Mouse (Mus musculus) myocyte (in vitro differentiated cells): ENCODE data around the gene LTO1. TPM values are rescaled to one million over a fixed set of nuclear protein-coding genes. Genes with fewer than 3 reads are reported as not detected.

Experiments used
- H3K27me3 ChIP-seq: one replicate; pipeline ENCODE4 v1.6.1; 2011; ENCODE audit not compliant: control insufficient read depth, insufficient read depth, insufficient read length
- H3K36me3 ChIP-seq: one replicate; pipeline ENCODE4 v1.6.1; 2011; ENCODE audit not compliant: control insufficient read depth, insufficient read depth
- H3K4me2 ChIP-seq: one replicate; pipeline ENCODE4 v1.6.1; 2011; ENCODE audit warnings: low read depth, control low read depth
- H3K4me3 ChIP-seq: one replicate; pipeline ENCODE4 v1.5.1; 2011; ENCODE audit warnings: mild to moderate bottlenecking, control low read depth, moderate library complexity
- H3K79me2 ChIP-seq: one replicate; pipeline ENCODE4 v1.6.1; 2011; ENCODE audit not compliant: control insufficient read depth, insufficient read depth
- H3ac ChIP-seq: one replicate; pipeline ENCODE4 v1.6.1; 2011; ENCODE audit not compliant: control insufficient read depth, insufficient read length
- CEBPB ChIP-seq: IDR thresholded peaks from 2 replicates; pipeline ENCODE4 v1.6.1; 2011; ENCODE audit warnings: mild to moderate bottlenecking, moderate library complexity; ENCODE audit not compliant: poor library complexity, insufficient read depth, severe bottlenecking
- E2F4 ChIP-seq: IDR thresholded peaks from one replicate; pipeline ENCODE4 v1.6.1; 2011; ENCODE audit warnings: mild to moderate bottlenecking, control low read depth, moderate library complexity; ENCODE audit not compliant: insufficient read depth
- MAX ChIP-seq: IDR thresholded peaks from one replicate; pipeline ENCODE4 v1.6.1; 2011; ENCODE audit warnings: low read depth, mild to moderate bottlenecking, control low read depth
- MYOD1 ChIP-seq, 3 experiments: IDR thresholded peaks; one replicate each; pipeline ENCODE4 v1.6.1; 2011; ENCODE audit warnings: control low read depth in 2 of 3, low read depth in 2 of 3, mild to moderate bottlenecking in 2 of 3, moderate library complexity in 1 of 3; ENCODE audit not compliant: insufficient read length in 2 of 3, control insufficient read depth in 1 of 3
- MYOG ChIP-seq, 3 experiments: IDR thresholded peaks; one replicate each; pipeline ENCODE4 v1.6.1; 2011; ENCODE audit warnings: control low read depth in 2 of 3, low read depth in 2 of 3, mild to moderate bottlenecking in 2 of 3; ENCODE audit not compliant: insufficient read length in 2 of 3, control insufficient read depth in 1 of 3, insufficient read depth in 1 of 3
- POLR2A ChIP-seq: IDR thresholded peaks from one replicate; pipeline ENCODE4 v1.6.1; 2011; ENCODE audit warnings: low read depth, mild to moderate bottlenecking, control low read depth, moderate library complexity; ENCODE audit not compliant: insufficient read length
- POLR2AphosphoS2 ChIP-seq: IDR thresholded peaks from one replicate; pipeline ENCODE4 v1.6.1; 2011; ENCODE audit warnings: low read depth, control low read depth; ENCODE audit not compliant: insufficient read length
- REST ChIP-seq: IDR thresholded peaks from one replicate; pipeline ENCODE4 v1.6.1; 2011; ENCODE audit warnings: mild to moderate bottlenecking, control low read depth, moderate library complexity; ENCODE audit not compliant: insufficient read depth, insufficient read length
- SRF ChIP-seq: IDR thresholded peaks from one replicate; pipeline ENCODE4 v1.6.1; 2011; ENCODE audit warnings: low read depth; ENCODE audit not compliant: control insufficient read depth, insufficient read length
- TCF12 ChIP-seq: IDR thresholded peaks from one replicate; pipeline ENCODE4 v1.6.1; 2011; ENCODE audit warnings: mild to moderate bottlenecking, control low read depth; ENCODE audit not compliant: poor library complexity, insufficient read depth, severe bottlenecking
- TCF3 ChIP-seq: IDR thresholded peaks from one replicate; pipeline ENCODE4 v1.6.1; 2011; ENCODE audit warnings: low read depth, control low read depth; ENCODE audit not compliant: insufficient read length
- USF1 ChIP-seq: IDR thresholded peaks from one replicate; pipeline ENCODE4 v1.6.1; 2011; ENCODE audit warnings: low read depth, mild to moderate bottlenecking, control low read depth, moderate library complexity
- polyA plus RNA-seq: library from polyadenylated mRNA; unstranded; fragments of >200 nt; fragmentation: generic; extraction: Trizol; gene quantifications from one replicate; pipeline ENCODE4 v1.2.1, GENCODE M21; 2012; ENCODE audit warnings: missing spikeins

LTO1 gene
- polyA plus RNA-seq, 1 experiment = 15.4 TPM

- TF ChIP-seq MAX (no peak), MYOG (IDR thresholded peaks at IDR 0.05; ENCODE audit: control insufficient read depth in 1 of 3, insufficient read depth in 1 of 3, insufficient read length in 2 of 3, low read depth in 2 of 3) (no peak), USF1 (no peak), E2F4 (no peak), CEBPB (no peak), REST (no peak), SRF (no peak), POLR2AphosphoS2 (no peak), POLR2A (no peak), MYOD1 (IDR thresholded peaks at IDR 0.05; ENCODE audit: control insufficient read depth in 1 of 3, insufficient read length in 2 of 3, low read depth in 2 of 3) (no peak), TCF12 (no peak)
- Histone ChIP-seq H3K4me3 (no peak overlapping the region), H3K27me3 (no peaks in the 10 kb centered on the region)
Observed at GRCm38 (mm10) chr7:144931778-144932177, 16.9 kb downstream of the LTO1 start.

GRCm38 (mm10) chr7:144932389-144932937 is 17.6 kb downstream of the LTO1 start:
- H3K79me2 ChIP-seq = peaks cover 8% of the 10 kb centered on the region
- no peaks in the 10 kb centered on the region for H3K36me3 ChIP-seq
- H3ac ChIP-seq = no peak overlapping the region
- H3K27me3 ChIP-seq = no peaks in the 10 kb centered on the region
- H3K4me3 ChIP-seq = no peak overlapping the region
- TF ChIP-seq CEBPB (no peak), TCF12 (no peak), TCF3 (no peak), REST (no peak), POLR2AphosphoS2 (no peak)
- no peak overlapping the region for H3K4me2 ChIP-seq

More at GRCm38 (mm10) chr7:144931778-144932177, 16.9 kb downstream of the LTO1 start:
- peaks cover 1% of the 10 kb centered on the region for H3K79me2 ChIP-seq
- no peaks in the 10 kb centered on the region for H3K36me3 ChIP-seq
- H3K4me2 ChIP-seq = no peak overlapping the region
- H3ac ChIP-seq = no peak overlapping the region

DNA sequence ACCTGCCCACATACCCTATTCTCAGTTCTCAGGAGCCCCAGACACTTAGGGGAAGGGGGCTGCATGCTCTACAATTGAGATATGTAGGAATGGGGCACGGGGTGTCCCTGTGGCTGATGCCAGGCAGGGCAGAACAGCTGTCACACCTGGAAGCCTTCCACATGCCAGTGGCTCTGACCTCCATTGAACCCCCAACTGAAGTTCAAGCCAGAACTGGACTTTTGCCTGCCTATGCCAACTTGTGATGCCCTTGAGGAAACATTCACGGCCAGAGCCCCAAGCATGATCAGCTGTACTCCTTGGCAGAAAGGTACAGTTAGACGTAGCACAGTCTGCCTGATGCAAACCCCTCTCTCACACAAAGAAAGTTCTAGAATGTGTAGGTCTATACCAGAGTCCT is 18.4 kb downstream of the LTO1 start:
- no peaks in the 10 kb centered on the region for H3K27me3 ChIP-seq

DNA sequence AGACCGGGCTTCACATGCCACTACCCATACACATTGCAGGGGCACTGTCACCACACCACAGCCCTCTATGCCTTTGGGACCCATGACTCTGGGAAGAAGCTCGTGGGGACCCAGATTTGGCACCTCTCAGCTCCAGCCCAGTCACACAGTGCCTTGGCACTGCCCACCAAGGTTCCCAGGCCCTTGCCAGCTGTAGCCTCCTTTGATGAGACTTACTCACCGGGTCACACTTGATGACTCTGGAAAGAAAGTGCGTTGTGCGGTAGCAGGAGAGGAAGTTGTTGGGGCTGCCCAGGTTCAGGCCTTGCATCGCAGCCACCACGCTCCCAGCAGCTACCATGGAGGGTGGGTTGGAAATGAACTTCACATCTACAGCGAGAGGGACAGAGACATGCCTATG is 18.9 kb downstream of the LTO1 start:
- Histone ChIP-seq H3K36me3 (no peaks in the 10 kb centered on the region), H3K79me2 (peaks cover 21% of the 10 kb centered on the region), H3K27me3 (no peaks in the 10 kb centered on the region), H3K4me2 (no peak overlapping the region), H3K4me3 (no peak overlapping the region), H3ac (no peak overlapping the region)
- no peak for TF ChIP-seq CEBPB
- TF ChIP-seq E2F4 = no peak
- TF ChIP-seq MYOD1 (IDR thresholded peaks at IDR 0.05; ENCODE audit: control insufficient read depth in 1 of 3, insufficient read length in 2 of 3, low read depth in 2 of 3) = no peak
- TF ChIP-seq USF1 = no peak
- no peak for TF ChIP-seq POLR2A
- TF ChIP-seq REST = no peak
- TF ChIP-seq MYOG (IDR thresholded peaks at IDR 0.05; ENCODE audit: control insufficient read depth in 1 of 3, insufficient read depth in 1 of 3, insufficient read length in 2 of 3, low read depth in 2 of 3) = no peak
- TF ChIP-seq POLR2AphosphoS2 = no peak
- TF ChIP-seq SRF = no peak
- TF ChIP-seq TCF3 = no peak
- TF ChIP-seq TCF12 = no peak
- TF ChIP-seq MAX = no peak

More for the DNA sequence above, 18.4 kb downstream of the LTO1 start:
- H3K36me3 ChIP-seq = no peaks in the 10 kb centered on the region
- H3K4me3 ChIP-seq = no peak overlapping the region
- H3ac ChIP-seq = no peak overlapping the region
- no peak overlapping the region for H3K4me2 ChIP-seq
- peaks cover 16% of the 10 kb centered on the region for H3K79me2 ChIP-seq
- TF ChIP-seq MYOD1 (IDR thresholded peaks at IDR 0.05; ENCODE audit: control insufficient read depth in 1 of 3, insufficient read length in 2 of 3, low read depth in 2 of 3) = peak in 2 of 3 experiments; percentile 20 to 46
- peak in 1 of 3 experiments; percentile 41 for TF ChIP-seq MYOG (IDR thresholded peaks at IDR 0.05; ENCODE audit: control insufficient read depth in 1 of 3, insufficient read depth in 1 of 3, insufficient read length in 2 of 3, low read depth in 2 of 3)
- no peak for TF ChIP-seq E2F4

- Histone ChIP-seq H3K27me3 (no peaks in the 10 kb centered on the region), H3K79me2 (peaks cover 26% of the 10 kb centered on the region), H3K4me3 (no peak overlapping the region), H3K36me3 (no peaks in the 10 kb centered on the region), H3K4me2 (no peak overlapping the region), H3ac (no peak overlapping the region)
- peak; percentile 3 for TF ChIP-seq TCF3
- TF ChIP-seq POLR2AphosphoS2 = no peak
- TF ChIP-seq MYOD1 (IDR thresholded peaks at IDR 0.05; ENCODE audit: control insufficient read depth in 1 of 3, insufficient read length in 2 of 3, low read depth in 2 of 3) = peak; percentile 92 to 100 (median 97)
- TF ChIP-seq REST = no peak
- TF ChIP-seq E2F4 = no peak
- TF ChIP-seq CEBPB = no peak
- no peak for TF ChIP-seq POLR2A
- TF ChIP-seq MYOG (IDR thresholded peaks at IDR 0.05; ENCODE audit: control insufficient read depth in 1 of 3, insufficient read depth in 1 of 3, insufficient read length in 2 of 3, low read depth in 2 of 3) = peak in 2 of 3 experiments; percentile 54 to 82
- peak; percentile 76 for TF ChIP-seq TCF12
- no peak for TF ChIP-seq MAX
- TF ChIP-seq SRF = no peak
- TF ChIP-seq USF1 = no peak
Observed at GRCm38 (mm10) chr7:144934901-144935300, 20.0 kb downstream of the LTO1 start.
